Mouse (Mus musculus): ENCODE measurements at regions not wholly inside any gene's neighbourhood (a gene's known extent, or its start where the extent isn't known, plus 50 kb on each side); places are given as distances from the start of the nearest gene placed in this dataset.

GRCm38 (mm10) chr5:85612606-85613005, 452.8 kb downstream of the Cenpc1 start:
- TF ChIP-seq POLR2A (IDR thresholded peaks at IDR 0.05; ENCODE audit: borderline replicate concordance, low read depth, low read length) (no peak), CTCF (IDR thresholded peaks at IDR 0.05; ENCODE audit: low read depth, low read length) (no peak)
